In the genomic region with DNA sequence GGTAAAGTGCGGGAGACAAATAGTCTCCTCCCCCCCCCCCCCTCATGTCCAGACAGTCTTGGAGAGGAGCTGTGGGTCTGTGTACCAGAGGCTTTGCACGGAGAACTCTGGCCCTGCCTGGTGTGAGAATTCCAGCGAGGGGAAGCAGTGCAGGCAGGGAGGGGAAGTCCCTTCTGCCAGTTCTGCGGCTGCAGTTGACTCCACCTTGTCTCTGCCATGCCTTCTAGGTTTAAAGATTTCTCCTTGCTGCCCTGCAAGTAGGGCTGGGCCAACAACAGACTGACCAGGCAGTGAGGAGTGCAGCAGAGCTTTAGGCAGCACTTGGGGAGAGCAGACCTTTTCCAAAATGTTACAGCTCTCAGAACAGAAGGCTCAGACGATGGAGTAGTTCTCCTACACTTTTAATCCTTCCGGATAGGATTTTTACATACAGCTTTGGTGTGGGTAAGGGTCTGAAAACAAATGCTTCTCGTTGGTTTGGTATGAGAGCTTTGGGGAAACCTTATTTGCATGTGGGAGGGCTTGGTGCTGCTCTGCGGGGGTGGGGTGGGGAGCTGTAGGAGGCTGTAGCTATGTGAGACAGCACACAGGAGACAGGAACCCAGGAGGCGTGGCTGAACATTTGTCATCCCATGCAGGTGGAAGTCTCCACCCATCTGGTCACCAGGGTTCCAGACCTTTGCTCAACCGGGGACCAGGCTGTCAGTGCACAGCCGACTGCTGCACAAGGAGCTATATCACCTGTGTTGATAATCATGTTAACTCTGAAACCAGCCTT, we compare ENCODE assay signal across 8 mouse cellular contexts.
A peak's percentile ranks its signal among the peaks of the same experiment; 100 is the strongest.
DNase-seq lines count a peak whose midpoint lies in the region; ATAC-seq lines count a peak whose summit lies in the region.

No protein-coding gene starts in this region.

- no peaks in the 10 kb centered on the region for H3K9me3 ChIP-seq in hindbrain, embryonic 10.5 days
- no peaks in the 10 kb centered on the region for H3K9me3 ChIP-seq in hindbrain, embryonic 14.5 days (ENCODE audit: control insufficient read depth, low read length)
- H3K9me3 ChIP-seq in hindbrain, embryonic 13.5 days: no peaks in the 10 kb centered on the region
- no peaks in the 10 kb centered on the region for H3K9me3 ChIP-seq in midbrain, embryonic 16.5 days (replicated peaks; ENCODE audit: control insufficient read depth, low read length, poor library complexity, severe bottlenecking)

- WGBS in hindbrain, embryonic 10.5 days: 13% methylated on average over 11 of the region's 11 CpGs
- WGBS in hindbrain, embryonic 14.5 days: 12% methylated on average over 11 of the region's 11 CpGs
- WGBS in hindbrain, embryonic 13.5 days: 6% methylated on average over 11 of the region's 11 CpGs
- 12% methylated on average over 11 of the region's 11 CpGs for WGBS in midbrain, embryonic 16.5 days

- peak overlapping the region; percentile 32 for H3K4me3 ChIP-seq in hindbrain, embryonic 10.5 days
- H3K4me3 ChIP-seq in hindbrain, embryonic 14.5 days (replicated peaks; ENCODE audit: low read length): no peak overlapping the region
- H3K4me3 ChIP-seq in hindbrain, embryonic 13.5 days: no peak overlapping the region
- no peak overlapping the region for H3K4me3 ChIP-seq in midbrain, embryonic 16.5 days (ENCODE audit: low read depth, low read length)

- no peak for ATAC-seq in hindbrain, embryonic 14.5 days (ENCODE audit: low FRiP score)
- peak; percentile 52; the same call in 1 of the 2 replicates for ATAC-seq in hindbrain, embryonic 13.5 days (ENCODE audit: low FRiP score)
- ATAC-seq in midbrain, embryonic 16.5 days: 0 out of 2 replicates have a peak, but pooled peaks have one; percentile 28
- ATAC-seq in cerebellum, adult (ENCODE audit: insufficient number of reproducible peaks, low FRiP score, low TSS enrichment): no peak

- peak; percentile 7 for DNase-seq in hindbrain, embryonic 10.5 days (ENCODE audit: low spot score)
- DNase-seq in hindbrain, embryonic 14.5 days (ENCODE audit: low spot score): no peak
- peak; percentile 69 for DNase-seq in R1 (ENCODE audit: low read depth, low spot score)
- DNase-seq in cerebellum, postnatal 4 days (ENCODE audit: low spot score in 2 of 2): no peak
- no peak for DNase-seq in cerebellum, postnatal 36 days

- peaks cover 11% of the 10 kb centered on the region for H3K4me1 ChIP-seq in hindbrain, embryonic 10.5 days (replicated peaks)
- H3K4me1 ChIP-seq in hindbrain, embryonic 14.5 days (replicated peaks; ENCODE audit: control insufficient read depth, insufficient read depth, low read length): no peaks in the 10 kb centered on the region
- H3K4me1 ChIP-seq in hindbrain, embryonic 13.5 days (replicated peaks): peaks cover 7% of the 10 kb centered on the region; the same call in 1 of the 2 replicates
- peaks cover 6% of the 10 kb centered on the region for H3K4me1 ChIP-seq in midbrain, embryonic 16.5 days (ENCODE audit: control insufficient read depth, insufficient read depth, low read length)

- H3K36me3 ChIP-seq in hindbrain, embryonic 10.5 days: no peaks in the 10 kb centered on the region
- H3K36me3 ChIP-seq in hindbrain, embryonic 14.5 days (replicated peaks; ENCODE audit: control insufficient read depth, insufficient read depth): no peaks in the 10 kb centered on the region
- H3K36me3 ChIP-seq in hindbrain, embryonic 13.5 days: no peaks in the 10 kb centered on the region
- H3K36me3 ChIP-seq in midbrain, embryonic 16.5 days (ENCODE audit: control insufficient read depth, insufficient read depth, low read length): no peaks in the 10 kb centered on the region

- peak overlapping the region; percentile 56 for H3K27ac ChIP-seq in hindbrain, embryonic 10.5 days
- no peak overlapping the region for H3K27ac ChIP-seq in hindbrain, embryonic 14.5 days
- no peak overlapping the region for H3K27ac ChIP-seq in hindbrain, embryonic 13.5 days
- H3K27ac ChIP-seq in midbrain, embryonic 16.5 days (ENCODE audit: low read length): no peak overlapping the region

- no peak overlapping the region for H3K4me2 ChIP-seq in hindbrain, embryonic 14.5 days (replicated peaks)
- peak overlapping the region; percentile 15; the same call in 1 of the 2 replicates for H3K4me2 ChIP-seq in hindbrain, embryonic 13.5 days
- peak overlapping the region; percentile 12; the same call in 1 of the 2 replicates for H3K4me2 ChIP-seq in midbrain, embryonic 16.5 days (ENCODE audit: low read length)

- no peaks in the 10 kb centered on the region for H3K27me3 ChIP-seq in hindbrain, embryonic 10.5 days (ENCODE audit: insufficient read depth, poor library complexity, severe bottlenecking)
- no peaks in the 10 kb centered on the region for H3K27me3 ChIP-seq in hindbrain, embryonic 14.5 days (ENCODE audit: control insufficient read depth, insufficient read depth, low read length)
- H3K27me3 ChIP-seq in hindbrain, embryonic 13.5 days: no peaks in the 10 kb centered on the region
- H3K27me3 ChIP-seq in midbrain, embryonic 16.5 days (ENCODE audit: control insufficient read depth, insufficient read depth, low read depth, low read length): no peaks in the 10 kb centered on the region

- H3K9ac ChIP-seq in hindbrain, embryonic 14.5 days: no peak overlapping the region
- no peak overlapping the region for H3K9ac ChIP-seq in hindbrain, embryonic 13.5 days
- no peak overlapping the region for H3K9ac ChIP-seq in midbrain, embryonic 16.5 days (ENCODE audit: low read depth, low read length)

Comparison
In these comparisons a context has a peak if more than half of its experiments do, and no peak if none do; other contexts are left out.
1. DNase-seq: peak in hindbrain, embryonic 10.5 days (single experiment) and R1 (single experiment); none in hindbrain, embryonic 14.5 days (single experiment), cerebellum, postnatal 4 days (0 of 2) and cerebellum, postnatal 36 days (0 of 2).
2. ATAC-seq: peak in hindbrain, embryonic 13.5 days (single experiment) and midbrain, embryonic 16.5 days (single experiment); none in hindbrain, embryonic 14.5 days (single experiment) and cerebellum, adult (single experiment).